Mouse (Mus musculus) E14TG2a.4 (cell line): ENCODE measurements around the gene Asap3.

ENCODE experiments used
- H3K27me3 ChIP-seq: 2 replicates; pipeline ENCODE4 v1.6.1; 2014; ENCODE audit warnings: low read length, control low read depth; ENCODE audit not compliant: insufficient read depth
- H3K36me3 ChIP-seq: 2 replicates; pipeline ENCODE4 v1.6.1; 2014; ENCODE audit warnings: low read length, control low read depth; ENCODE audit not compliant: insufficient read depth
- H3K4me1 ChIP-seq: replicated peaks from 2 replicates; pipeline ENCODE4 v1.6.1; 2014; ENCODE audit warnings: low read depth, low read length, control low read depth
- H3K4me3 ChIP-seq: replicated peaks from 2 replicates; pipeline ENCODE4 v1.5.1; 2014; ENCODE audit warnings: mild to moderate bottlenecking, low read length
- H3K9me3 ChIP-seq: 2 replicates; pipeline ENCODE4 v1.6.1; 2014; ENCODE audit warnings: low read length, control low read depth
- CTCF ChIP-seq: conservative IDR thresholded peaks from 2 replicates; pipeline ENCODE4 v1.5.1; 2014; ENCODE audit warnings: low read length
- NANOG ChIP-seq: IDR thresholded peaks from 2 replicates; pipeline ENCODE4 v1.6.1; 2014; ENCODE audit warnings: borderline replicate concordance, low read length, mixed read lengths
- POU5F1 ChIP-seq: IDR thresholded peaks from 2 replicates; pipeline ENCODE4 v1.6.1; 2014; ENCODE audit warnings: low read length, borderline replicate concordance

Gene Asap3

GRCm38 (mm10) chr4:136282621-136283480 is 76.7 kb downstream of the Asap3 start:
- H3K4me1 ChIP-seq: peaks cover 47% of the 10 kb centered on the region
- H3K9me3 ChIP-seq: no peaks in the 10 kb centered on the region
- no peak overlapping the region for H3K4me3 ChIP-seq
- H3K27me3 ChIP-seq: no peaks in the 10 kb centered on the region
- peaks cover 24% of the 10 kb centered on the region for H3K36me3 ChIP-seq
- TF ChIP-seq POU5F1 (no peak), CTCF (no peak), NANOG (no peak)

GRCm38 (mm10) chr4:136283783-136284182 is 77.6 kb downstream of the Asap3 start:
- Histone ChIP-seq H3K27me3 (peaks cover 1% of the 10 kb centered on the region), H3K9me3 (no peaks in the 10 kb centered on the region; the same call in 1 of the 2 replicates), H3K36me3 (peaks cover 29% of the 10 kb centered on the region), H3K4me1 (peaks cover 47% of the 10 kb centered on the region), H3K4me3 (no peak overlapping the region)
- TF ChIP-seq CTCF (no peak), NANOG (no peak), POU5F1 (no peak)

GRCm38 (mm10) chr4:136284455-136284854 is 78.3 kb downstream of the Asap3 start, which contains the start of gene Zfp46:
Zfp46 (plus strand) TSS chr4:136284683.
- TF ChIP-seq POU5F1 (no peak), NANOG (no peak), CTCF (no peak)
- Histone ChIP-seq H3K4me1 (peaks cover 51% of the 10 kb centered on the region), H3K36me3 (peaks cover 24% of the 10 kb centered on the region), H3K9me3 (no peaks in the 10 kb centered on the region; the same call in 1 of the 2 replicates), H3K27me3 (peaks cover 8% of the 10 kb centered on the region), H3K4me3 (peak within 1 kb of the TSS; percentile 86)

GRCm38 (mm10) chr4:136284891-136285290 is 78.7 kb downstream of the Asap3 start:
- Histone ChIP-seq H3K9me3 (no peaks in the 10 kb centered on the region; the same call in 1 of the 2 replicates), H3K36me3 (peaks cover 26% of the 10 kb centered on the region), H3K27me3 (peaks cover 12% of the 10 kb centered on the region), H3K4me1 (peaks cover 56% of the 10 kb centered on the region), H3K4me3 (peak overlapping the region; percentile 86; the same call in 1 of the 2 replicates)
- no peak for TF ChIP-seq POU5F1
- no peak for TF ChIP-seq CTCF
- TF ChIP-seq NANOG: no peak

- Histone ChIP-seq H3K4me1 (peaks cover 61% of the 10 kb centered on the region), H3K27me3 (peaks cover 17% of the 10 kb centered on the region), H3K4me3 (peak overlapping the region; percentile 86), H3K36me3 (peaks cover 30% of the 10 kb centered on the region), H3K9me3 (no peaks in the 10 kb centered on the region; the same call in 1 of the 2 replicates)
- TF ChIP-seq CTCF (no peak), POU5F1 (no peak), NANOG (no peak)
These were observed 79.2 kb downstream of the Asap3 start for GRCm38 (mm10) chr4:136285348-136285810.

GRCm38 (mm10) chr4:136285811-136286371 is 79.7 kb downstream of the Asap3 start:
- Histone ChIP-seq H3K4me1 (peaks cover 66% of the 10 kb centered on the region), H3K36me3 (peaks cover 32% of the 10 kb centered on the region), H3K9me3 (no peaks in the 10 kb centered on the region; the same call in 1 of the 2 replicates), H3K4me3 (peak overlapping the region; percentile 86), H3K27me3 (peaks cover 22% of the 10 kb centered on the region)
- no peak for TF ChIP-seq POU5F1
- no peak for TF ChIP-seq CTCF
- no peak for TF ChIP-seq NANOG

- H3K9me3 ChIP-seq: no peaks in the 10 kb centered on the region; the same call in 1 of the 2 replicates
- H3K27me3 ChIP-seq: peaks cover 25% of the 10 kb centered on the region
- H3K36me3 ChIP-seq: peaks cover 45% of the 10 kb centered on the region
- TF ChIP-seq NANOG (no peak), POU5F1 (no peak), CTCF (no peak)
- H3K4me3 ChIP-seq: peak overlapping the region; percentile 72
- peaks cover 56% of the 10 kb centered on the region for H3K4me1 ChIP-seq
These were observed 84.0 kb downstream of the Asap3 start for GRCm38 (mm10) chr4:136289918-136290780.
